ENCODE assay signal across 9 mouse cellular contexts in the genomic region with DNA sequence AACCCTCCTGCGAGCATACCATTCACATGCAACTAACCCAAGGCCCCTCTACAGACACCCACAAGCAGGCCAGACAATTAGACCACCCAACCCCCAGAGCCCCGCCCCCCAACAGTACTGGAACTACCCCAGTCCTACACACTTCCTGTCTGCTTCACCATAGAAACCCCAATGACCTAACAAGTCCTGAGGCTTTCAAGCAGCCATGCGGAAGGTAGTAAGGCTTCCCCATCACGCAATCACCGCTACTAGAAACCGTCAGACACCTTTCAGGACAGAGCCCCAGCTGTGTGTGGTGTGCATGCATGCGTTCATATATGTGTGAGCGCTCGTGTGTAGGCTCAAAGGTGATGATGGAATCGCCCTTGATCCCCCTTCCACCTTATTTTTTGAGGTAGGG. TPM values are rescaled to one million over a fixed set of nuclear protein-coding genes. Genes with fewer than 3 reads are reported as not detected.
DNase-seq lines count a peak whose midpoint lies in the region; ATAC-seq and TF ChIP-seq lines count a peak whose summit lies in the region.
"Had no signal": no experiment of that assay in that cellular context is flagged by ENCODE, and none has a peak within 500 bp of the region (broad histone marks: within the 10 kb centered on the region; RNA-seq: fewer than 3 reads in every experiment).

No protein-coding gene starts in this region.

- H3K4me2 ChIP-seq in heart, embryonic 15.5 days, result no peak overlapping the region
- H3K4me2 ChIP-seq: liver, embryonic 13.5 days had no signal

- H3K36me3 ChIP-seq in heart, embryonic 15.5 days, result peaks cover 45% of the 10 kb centered on the region
- no peaks in the 10 kb centered on the region; the same call in 1 of the 2 replicates for H3K36me3 ChIP-seq in kidney, adult 2 months (ENCODE audit: control insufficient read depth, insufficient read depth, low read length)

- 76% methylated on average over 10 of the region's 10 CpGs for WGBS in heart, embryonic 15.5 days
- 82% methylated on average over 10 of the region's 10 CpGs for WGBS in kidney, adult 2 months

- intact Hi-C loops in heart, postnatal 10 days (cut with DNase I), result loop anchor here (1.0 to 10.0 kb wide), 2 partner anchors 40 to 118 kb away; no protein-coding TSS in a partner anchor
- intact Hi-C loops in gastrocnemius, adult 2 months (cut with DNase I), result loop anchor here (2.0 kb wide), 1 partner anchor 40 kb away; no protein-coding TSS in a partner anchor

- TF ChIP-seq POLR2A in kidney, adult 2 months (IDR thresholded peaks at IDR 0.05; ENCODE audit: low read depth, low read length), result no peak

- 0 out of 2 replicates have a peak overlapping the region, but pooled peaks have one; percentile 33 for H3K27ac ChIP-seq in heart, embryonic 15.5 days
- no peak overlapping the region for H3K27ac ChIP-seq in kidney, adult 2 months (ENCODE audit: insufficient read depth, low read depth, low read length)
- no peak overlapping the region for H3K27ac ChIP-seq in gastrocnemius, adult 2 months
- H3K27ac ChIP-seq: liver, embryonic 13.5 days had no signal

- ATAC-seq in heart, embryonic 15.5 days (replicated peaks; ENCODE audit: insufficient number of reproducible peaks, insufficient read depth, low FRiP score, low read depth), result no peak
- ATAC-seq in megakaryocyte, adult 5-6 weeks (ENCODE audit: poor library complexity, severe bottlenecking), result peak; percentile 59

- no peaks in the 10 kb centered on the region for H3K27me3 ChIP-seq in heart, embryonic 15.5 days
- H3K27me3 ChIP-seq in kidney, adult 2 months (replicated peaks; ENCODE audit: control insufficient read depth, insufficient read depth, low read length), result no peaks in the 10 kb centered on the region
- H3K27me3 ChIP-seq: liver, embryonic 13.5 days had no signal

- H3K9me3 ChIP-seq in heart, embryonic 15.5 days (replicated peaks), result no peaks in the 10 kb centered on the region
- H3K9me3 ChIP-seq: liver, embryonic 13.5 days had no signal

- no peak for DNase-seq in heart, postnatal 10 days
- peak; percentile 48 to 52 for DNase-seq in spleen, postnatal 36 days (ENCODE audit: low spot score in 2 of 2)
- no peak for DNase-seq in spleen, postnatal 14 days (ENCODE audit: low spot score in 2 of 2)
- DNase-seq in thymus, postnatal 4 days, result peak; percentile 39
- no peak for DNase-seq in kidney, adult 2 months
- no peak for DNase-seq in gastrocnemius, adult 2 months

- no peak overlapping the region for H3K9ac ChIP-seq in heart, embryonic 15.5 days
- H3K9ac ChIP-seq: liver, embryonic 13.5 days had no signal

- TF ChIP-seq CTCF in kidney, adult 2 months (conservative IDR thresholded peaks at IDR 0.05; ENCODE audit: insufficient read depth, insufficient read length, low read depth, low read length), result no peak
- TF ChIP-seq CTCF in gastrocnemius, adult 2 months (IDR thresholded peaks at IDR 0.05), result no peak

- peaks cover 13% of the 10 kb centered on the region; the same call in 1 of the 2 replicates for H3K4me1 ChIP-seq in heart, embryonic 15.5 days (replicated peaks)
- no peaks in the 10 kb centered on the region for H3K4me1 ChIP-seq in kidney, adult 2 months (ENCODE audit: control insufficient read depth, insufficient read depth, low read length)

- no peak overlapping the region for H3K4me3 ChIP-seq in heart, embryonic 15.5 days
- H3K4me3 ChIP-seq in kidney, adult 2 months (ENCODE audit: insufficient read depth, low read depth, low read length), result no peak overlapping the region
- no peak overlapping the region for H3K4me3 ChIP-seq in gastrocnemius, adult 2 months
- H3K4me3 ChIP-seq: liver, embryonic 13.5 days had no signal

RNA-seq across cellular contexts. Expression of gene Timm22, which starts 50.1 kb away (rescaled TPM):
- polyA plus RNA-seq in heart, embryonic 15.5 days (2015; fragmentation: Nextera tagmentation; extraction: Ambion mirVana), result 79.9 and 84.9 TPM in 2 replicates
- 10 to 100 TPM; 43.4 to 51.7 TPM for total RNA-seq in heart, postnatal 10 days (2021)
- 10.5 and 11.0 TPM in 2 replicates for total RNA-seq in megakaryocyte, adult 5-6 weeks (2015)
- total RNA-seq in megakaryocyte, adult 5-6 weeks (2017), result 6.5 and 10.3 TPM in 2 replicates
- 16.1 and 17.4 TPM in 2 replicates for polyA plus RNA-seq in kidney, adult 2 months (2012; rRNA removed)
- 10 to 100 TPM; 29.0 to 45.0 TPM for total RNA-seq in gastrocnemius, adult 2 months (2021)

RNA-seq across cellular contexts. Expression of gene Nxn, which starts 58.0 kb away (rescaled TPM):
- polyA plus RNA-seq in heart, embryonic 15.5 days (2015; fragmentation: Nextera tagmentation; extraction: Ambion mirVana), result 18.6 and 26.0 TPM in 2 replicates
- total RNA-seq in heart, postnatal 10 days (2021), result 10 to 100 TPM; 15.7 to 17.4 TPM
- 9.4 and 15.1 TPM in 2 replicates for total RNA-seq in megakaryocyte, adult 5-6 weeks (2015)
- 8.7 and 12.3 TPM in 2 replicates for total RNA-seq in megakaryocyte, adult 5-6 weeks (2017)
- polyA plus RNA-seq in kidney, adult 2 months (2012; rRNA removed), result 10.0 and 10.6 TPM in 2 replicates
- 10 to 100 TPM; 42.0 to 49.3 TPM for total RNA-seq in gastrocnemius, adult 2 months (2021)

Comparison
In these comparisons a context has a peak if more than half of its experiments do, and no peak if none do; other contexts are left out.
1. DNase-seq: peak in spleen, postnatal 36 days (2 of 2) and thymus, postnatal 4 days (single experiment); none in heart, postnatal 10 days (0 of 2), spleen, postnatal 14 days (0 of 2), kidney, adult 2 months (single experiment) and gastrocnemius, adult 2 months (single experiment).